7 mouse cellular contexts compared by ENCODE assay signal in the genomic region with DNA sequence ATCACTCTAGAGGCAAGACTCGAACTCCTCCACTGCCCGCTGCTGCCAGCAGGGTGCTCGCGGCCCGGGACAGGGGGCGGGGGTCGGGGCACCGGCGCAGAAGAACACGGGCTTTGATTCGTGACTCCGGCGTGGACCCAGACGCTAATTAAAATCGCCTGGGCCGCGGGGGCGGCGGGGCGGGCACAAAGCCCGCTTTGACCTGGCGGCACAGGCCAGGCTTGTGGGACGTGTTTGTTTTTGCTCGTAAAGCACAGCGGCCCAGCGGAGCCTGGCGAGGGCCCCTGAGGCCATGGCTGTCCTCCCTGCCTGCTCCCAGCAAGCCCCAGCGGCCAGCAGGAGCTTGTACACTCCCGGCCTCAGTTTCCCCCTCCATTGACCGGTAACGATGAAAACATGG. TPM values are rescaled to one million over a fixed set of nuclear protein-coding genes. Genes with fewer than 3 reads are reported as not detected.
DNase-seq lines count a peak whose midpoint lies in the region; ATAC-seq and TF ChIP-seq lines count a peak whose summit lies in the region.

No protein-coding gene starts in this region.

- 14% methylated on average over 31 of the region's 31 CpGs for WGBS in intestine, embryonic 15.5 days
- WGBS in liver, embryonic 15.5 days (ENCODE audit: insufficient replicate concordance), result 22% methylated on average over 31 of the region's 31 CpGs

- H3K4me1 ChIP-seq in intestine, embryonic 15.5 days (replicated peaks), result 0 out of 2 replicates have a peak, but pooled peaks cover 9% of the 10 kb centered on the region
- no peaks in the 10 kb centered on the region for H3K4me1 ChIP-seq in liver, embryonic 15.5 days (replicated peaks)

- no peak for DNase-seq in layer of hippocampus, adult 2 months (ENCODE audit: low spot score in 2 of 2)
- no peak for DNase-seq in layer of hippocampus, postnatal 10 days (ENCODE audit: low spot score in 2 of 2)
- DNase-seq in embryo, embryonic 10.5 days (ENCODE audit: low spot score), result peak; percentile 38
- DNase-seq in testis, postnatal 14 days (ENCODE audit: low spot score), result no peak

- H3K36me3 ChIP-seq in intestine, embryonic 15.5 days, result no peaks in the 10 kb centered on the region
- no peaks in the 10 kb centered on the region for H3K36me3 ChIP-seq in liver, embryonic 15.5 days (replicated peaks)

- H3K4me2 ChIP-seq in intestine, embryonic 15.5 days (replicated peaks), result peak overlapping the region; percentile 41
- H3K4me2 ChIP-seq in liver, embryonic 15.5 days, result peak overlapping the region; percentile 27

- no peaks in the 10 kb centered on the region; the same call in 1 of the 2 replicates for H3K27me3 ChIP-seq in intestine, embryonic 15.5 days (replicated peaks)
- peaks cover 26% of the 10 kb centered on the region for H3K27me3 ChIP-seq in liver, embryonic 15.5 days

- H3K9me3 ChIP-seq in intestine, embryonic 15.5 days, result no peaks in the 10 kb centered on the region
- no peaks in the 10 kb centered on the region for H3K9me3 ChIP-seq in liver, embryonic 15.5 days (replicated peaks)

- no peak overlapping the region for H3K4me3 ChIP-seq in layer of hippocampus, adult 2 months
- H3K4me3 ChIP-seq in intestine, embryonic 15.5 days (replicated peaks), result no peak overlapping the region; the same call in 1 of the 2 replicates
- H3K4me3 ChIP-seq in liver, embryonic 15.5 days (replicated peaks), result no peak overlapping the region

- no peak overlapping the region for H3K9ac ChIP-seq in intestine, embryonic 15.5 days
- H3K9ac ChIP-seq in liver, embryonic 15.5 days, result no peak overlapping the region

- no peak for ATAC-seq in intestine, embryonic 15.5 days
- ATAC-seq in liver, embryonic 15.5 days (ENCODE audit: insufficient read depth), result no peak
- no peak for ATAC-seq in frontal cortex, adult (ENCODE audit: low TSS enrichment)

- no peak overlapping the region for H3K27ac ChIP-seq in layer of hippocampus, adult 2 months
- H3K27ac ChIP-seq in intestine, embryonic 15.5 days, result no peak overlapping the region
- H3K27ac ChIP-seq in liver, embryonic 15.5 days (replicated peaks), result no peak overlapping the region

- 0 out of 2 replicates have a peak, but pooled peaks have one; percentile 4 for TF ChIP-seq CTCF in layer of hippocampus, adult 2 months (conservative IDR thresholded peaks at IDR 0.05)

RNA-seq across cellular contexts. Expression of a gene that starts 36.1 kb away (rescaled TPM):
- total RNA-seq in layer of hippocampus, adult 2 months (2021), result under 1 TPM; 0.27 to 0.38 TPM
- under 1 TPM; 0.21 to 0.22 TPM for total RNA-seq in layer of hippocampus, postnatal 10 days (2021)
- 0.69 and 0.72 TPM in 2 replicates for polyA plus RNA-seq in intestine, embryonic 15.5 days (2015; fragmentation: Nextera tagmentation; extraction: Ambion mirVana)
- not detected in 2 replicates for polyA plus RNA-seq in liver, embryonic 15.5 days (2015; fragmentation: Nextera tagmentation; extraction: Ambion mirVana)
